Mouse (Mus musculus) brain, embryonic 14.5 days (tissue): ENCODE results near the gene Csrp2. TPM values are rescaled to one million over a fixed set of nuclear protein-coding genes. Genes with fewer than 3 reads are reported as not detected.

ENCODE experiments used
- DNase-seq: peaks from one replicate; pipeline ENCODE4 v3.0.0-alpha.2; 2011; ENCODE audit warnings: low read depth
- CTCF ChIP-seq: fragments of 200-500 bp; IDR thresholded peaks from 2 replicates; pipeline ENCODE4 v1.5.1; 2012; ENCODE audit warnings: inconsistent platforms, mild to moderate bottlenecking, moderate library complexity, borderline replicate concordance; ENCODE audit not compliant: insufficient read depth, insufficient read length; ENCODE audit errors: extremely low read depth
- POLR2A ChIP-seq: fragments of 200-500 bp; IDR thresholded peaks from 2 replicates; pipeline ENCODE4 v1.6.1; 2012; ENCODE audit warnings: mild to moderate bottlenecking, inconsistent platforms, borderline replicate concordance; ENCODE audit not compliant: poor library complexity, insufficient read depth, insufficient read length, severe bottlenecking; ENCODE audit errors: extremely low read depth
- polyA plus RNA-seq: library from polyadenylated mRNA; depleted of rRNA; stranded (reverse); fragments of >200 nt; gene quantifications from 2 replicates; pipeline ENCODE4 v1.2.3, GENCODE M21; 2012; rRNA removed

The Csrp2 gene
- polyA plus RNA-seq, 1 experiment: 108 TPM

DNA sequence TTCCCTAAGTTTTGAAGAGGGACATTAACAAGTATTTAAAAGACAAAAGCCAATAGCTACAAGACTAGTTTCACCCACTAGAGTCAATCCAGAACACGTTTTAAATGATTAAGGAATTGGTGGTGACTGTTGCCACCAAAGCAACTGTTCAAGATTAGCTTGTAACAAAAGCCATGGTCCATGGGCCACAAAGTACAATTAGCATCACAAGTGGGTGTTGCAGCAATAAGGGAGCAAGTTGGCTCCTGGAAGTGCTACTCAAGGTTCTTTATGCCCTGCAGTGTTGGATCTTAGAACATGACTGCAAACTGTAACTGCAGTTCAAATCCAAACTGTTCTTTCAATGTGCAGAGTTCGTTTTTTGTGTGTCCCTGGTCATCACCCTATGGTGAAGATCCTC, 57.8 kb downstream of the Csrp2 start:
- TF ChIP-seq CTCF (no peak), POLR2A (no peak)
- no peak for DNase-seq

DNA sequence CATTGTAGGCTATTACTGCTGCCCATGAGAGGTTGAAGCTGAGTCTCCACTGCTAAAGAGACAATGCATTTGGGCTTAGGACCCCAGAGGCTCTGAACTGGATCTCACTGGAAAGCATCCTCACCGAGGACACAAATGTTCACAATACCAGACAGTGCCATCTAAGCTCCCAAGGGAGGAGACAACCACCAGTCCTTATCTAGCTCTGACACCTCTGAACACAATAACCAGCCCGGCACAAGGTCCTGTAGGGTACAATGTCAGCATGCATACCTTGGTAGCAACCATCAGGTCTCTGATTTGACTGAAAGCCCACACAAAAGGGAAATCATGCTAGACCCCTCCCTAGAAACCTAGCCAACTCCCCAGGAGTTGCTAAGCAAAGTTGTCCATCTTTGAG, 59.8 kb downstream of the Csrp2 start:
- no peak for TF ChIP-seq POLR2A
- TF ChIP-seq CTCF: no peak
- no peak for DNase-seq

DNA sequence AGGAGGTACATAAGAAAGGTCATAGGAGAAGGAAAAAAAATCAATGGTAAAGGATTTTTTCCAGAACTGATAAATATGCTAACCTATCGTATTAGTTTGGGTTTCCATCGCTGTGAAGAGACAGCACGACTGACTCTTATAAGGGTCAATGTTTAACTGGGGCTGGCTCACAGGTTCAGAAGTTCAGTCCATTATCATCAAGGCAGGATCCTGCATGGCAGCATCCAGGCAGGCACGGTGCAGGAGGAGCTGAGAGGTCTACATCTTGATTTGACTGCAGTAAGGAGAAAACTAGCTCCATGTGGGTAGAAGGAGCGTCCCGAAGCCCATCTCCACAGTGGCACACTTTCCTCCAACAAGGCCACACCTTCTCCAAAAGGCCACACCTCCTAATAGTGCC, 60.9 kb downstream of the Csrp2 start:
- DNase-seq: no peak
- TF ChIP-seq CTCF (no peak), POLR2A (no peak)

DNA sequence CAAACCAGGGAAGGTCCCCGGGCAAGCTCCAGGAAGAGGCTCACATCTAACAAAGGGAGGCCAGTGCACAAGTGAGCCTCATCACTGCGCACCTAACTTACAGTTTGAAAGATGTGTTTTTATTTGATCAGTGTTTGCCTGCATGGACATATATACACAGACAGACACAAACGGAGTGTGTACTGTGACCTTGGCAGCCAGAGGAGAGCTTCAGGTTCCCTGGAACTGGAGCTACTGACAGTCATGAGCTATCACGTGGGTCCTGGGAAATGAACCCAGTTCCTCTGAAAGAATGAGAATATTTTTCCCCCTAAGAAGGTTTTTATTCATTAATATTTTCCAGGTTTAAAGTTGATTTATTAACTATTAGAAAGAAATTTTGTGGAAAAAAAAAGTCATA, 63.2 kb downstream of the Csrp2 start:
- TF ChIP-seq POLR2A (no peak), CTCF (no peak)
- DNase-seq: no peak

DNA sequence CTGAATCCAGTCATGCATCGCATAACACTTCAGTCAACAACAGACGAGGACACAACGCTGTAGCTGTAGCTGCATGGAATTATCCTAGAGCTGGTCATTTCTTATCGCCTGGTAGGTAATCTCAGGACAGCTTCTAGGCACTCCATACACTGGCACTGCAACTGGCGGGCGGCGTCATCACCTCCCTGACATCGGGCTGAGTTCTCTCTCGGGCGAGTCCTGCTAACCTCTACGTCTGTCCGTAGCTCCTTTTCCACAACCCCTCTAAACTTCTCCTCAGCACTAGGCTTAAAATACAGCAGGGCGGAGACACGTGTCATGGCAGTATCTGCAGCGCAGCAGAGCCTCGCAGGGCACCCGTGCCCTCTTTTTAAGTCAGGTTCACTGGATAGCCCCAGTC, 67.1 kb downstream of the Csrp2 start:
- TF ChIP-seq POLR2A (no peak), CTCF (no peak)
- DNase-seq: no peak

Other genes with a start within 250 kb of the Csrp2 start
- gene E2f7, start 174.3 kb upstream of the Csrp2 start, polyA plus RNA-seq: 2.9 and 4.5 TPM in 2 replicates
- 83.4 and 90.8 TPM in 2 replicates for gene Zdhhc17, start 90.4 kb downstream of the Csrp2 start, polyA plus RNA-seq
- gene Osbpl8, start 245.0 kb downstream of the Csrp2 start, polyA plus RNA-seq: 21.0 and 24.2 TPM in 2 replicates